Mouse (Mus musculus): ENCODE results near the gene Trappc6a.

Gene Trappc6a

DNA sequence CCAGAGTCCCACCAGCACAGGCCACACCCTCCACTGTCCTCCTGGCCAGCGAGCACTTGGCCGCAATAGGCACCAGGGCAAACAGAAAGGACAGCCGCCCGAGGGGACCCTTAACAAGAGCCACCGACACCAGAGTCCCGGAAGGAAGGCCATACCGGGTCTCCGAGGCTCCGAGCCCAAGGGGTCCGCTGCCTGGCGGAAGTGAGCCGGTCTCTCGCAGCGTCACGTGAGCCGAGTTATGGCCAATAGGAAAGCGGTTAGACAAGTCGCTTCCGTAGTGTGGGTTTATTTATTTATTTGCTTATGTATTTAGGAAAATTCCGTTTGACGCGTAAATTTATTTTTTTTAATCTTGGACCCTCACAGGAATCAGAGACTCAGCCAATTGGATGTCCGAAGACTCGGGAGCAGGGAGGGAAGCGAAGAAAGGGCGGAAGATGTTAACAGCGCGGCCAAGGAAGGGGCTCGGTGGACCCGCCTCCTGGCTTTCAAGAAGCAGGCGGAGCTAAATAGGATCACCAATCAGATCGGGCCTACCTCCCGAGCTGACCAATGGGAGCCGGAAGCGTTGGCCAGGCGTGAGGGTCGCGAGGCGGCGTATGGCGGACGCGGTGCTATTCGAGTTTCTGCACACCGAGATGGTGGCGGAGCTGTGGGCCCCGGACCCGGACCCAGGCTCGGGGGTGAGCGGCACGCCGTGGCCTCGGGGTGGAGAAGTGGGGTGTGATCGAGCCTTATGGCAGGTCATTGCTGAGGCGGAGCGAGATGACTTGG, at the start of gene Trappc6a, which contains the start of gene Bloc1s3:
Gene Trappc6a, plus strand, starts transcription at position 246 of the 774 bp plus-strand sequence.
Gene Bloc1s3, minus strand, starts transcription at position 218 of the 774 bp plus-strand sequence.
- peak; percentile 92 to 94 for DNase-seq (ENCODE audit: low spot score in 2 of 2)

DNA sequence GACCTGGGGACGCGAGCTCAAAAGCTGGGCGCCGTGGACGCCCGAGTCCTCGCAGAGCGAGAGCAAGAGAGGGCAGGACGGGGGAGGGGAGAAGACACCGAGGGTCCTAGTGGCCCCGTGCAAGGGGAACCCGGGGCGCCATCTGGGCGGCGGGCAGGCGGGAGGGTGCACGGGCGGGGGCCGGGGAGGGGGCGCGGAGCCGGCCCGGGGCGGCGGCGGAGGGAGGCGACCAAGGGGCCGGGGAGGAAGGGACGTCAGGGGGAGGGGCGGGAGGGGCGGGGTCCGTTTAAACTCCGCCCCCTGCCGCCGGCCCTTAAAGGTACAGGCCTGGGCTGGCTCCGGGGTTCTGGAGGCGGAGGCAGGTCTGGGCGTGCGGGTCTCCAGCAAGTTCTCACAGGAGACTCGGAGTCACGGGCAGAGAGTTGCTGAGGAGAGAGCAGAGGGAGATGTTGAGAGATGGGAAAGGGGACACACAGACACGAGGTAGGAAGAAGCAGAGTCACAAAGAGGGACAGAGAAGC, 49.5 kb upstream of the Trappc6a start, which contains the start of gene Mark4:
Gene Mark4, minus strand, starts transcription at position 231 of the 521 bp plus-strand sequence.
- DNase-seq (ENCODE audit: low spot score in 2 of 2): peak; percentile 56 to 67

DNA sequence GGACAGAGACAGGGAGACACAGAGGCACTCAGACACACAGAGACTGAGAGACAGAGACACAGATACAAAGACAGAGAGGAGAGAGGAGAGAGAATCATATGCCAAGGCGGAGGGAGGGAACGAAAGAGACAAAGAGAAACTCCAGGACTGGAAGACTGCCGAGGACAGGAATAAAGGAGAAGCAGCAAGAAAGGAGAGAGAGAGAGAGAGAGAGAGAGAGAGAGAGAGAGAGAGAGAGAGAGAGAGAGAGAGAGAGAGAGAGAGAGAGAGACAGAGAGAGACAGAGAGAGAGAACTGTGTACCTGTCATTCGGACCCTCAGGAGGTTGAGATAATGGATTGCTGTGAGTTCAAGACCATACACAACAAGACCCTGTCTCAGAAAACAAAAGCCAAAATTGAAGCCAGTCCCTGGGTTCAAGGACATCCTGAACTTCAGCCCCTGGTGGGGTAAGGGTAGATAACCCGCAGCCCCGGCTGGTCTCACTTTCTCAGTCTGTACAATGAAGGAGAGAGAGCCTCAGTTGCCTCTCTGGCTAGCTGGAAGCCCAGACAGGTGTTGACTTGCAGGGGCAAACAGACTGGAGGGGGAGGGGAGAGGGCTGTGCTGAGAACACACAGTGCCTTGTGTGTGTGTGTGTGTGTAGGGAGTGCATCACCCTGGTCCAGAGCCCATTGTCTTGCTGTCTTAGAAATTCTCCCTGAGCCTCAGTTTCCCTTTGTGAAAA, 48.9 kb upstream of the Trappc6a start:
- no peak for DNase-seq (ENCODE audit: low spot score in 2 of 2)

DNA sequence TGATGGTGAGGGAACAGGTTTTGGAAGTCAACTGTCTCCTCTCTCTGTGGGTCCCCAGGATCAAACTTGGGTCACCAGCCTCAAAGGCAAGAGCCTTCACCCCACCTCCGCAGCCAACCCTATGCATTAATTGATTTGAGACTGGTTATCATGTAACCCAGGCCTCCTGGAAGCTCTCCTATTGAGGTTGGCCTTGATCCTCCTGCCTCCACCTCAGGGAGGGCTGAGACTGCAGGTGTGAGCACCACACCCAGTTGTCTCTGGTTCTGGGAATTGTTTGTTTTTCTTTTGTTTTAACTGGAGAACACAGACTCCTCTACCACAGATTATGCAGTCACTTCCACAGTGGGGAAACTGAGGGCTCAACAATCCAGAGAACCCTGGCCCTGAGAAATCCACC, 47.7 kb upstream of the Trappc6a start:
- no peak for DNase-seq (ENCODE audit: low spot score in 2 of 2)

DNA sequence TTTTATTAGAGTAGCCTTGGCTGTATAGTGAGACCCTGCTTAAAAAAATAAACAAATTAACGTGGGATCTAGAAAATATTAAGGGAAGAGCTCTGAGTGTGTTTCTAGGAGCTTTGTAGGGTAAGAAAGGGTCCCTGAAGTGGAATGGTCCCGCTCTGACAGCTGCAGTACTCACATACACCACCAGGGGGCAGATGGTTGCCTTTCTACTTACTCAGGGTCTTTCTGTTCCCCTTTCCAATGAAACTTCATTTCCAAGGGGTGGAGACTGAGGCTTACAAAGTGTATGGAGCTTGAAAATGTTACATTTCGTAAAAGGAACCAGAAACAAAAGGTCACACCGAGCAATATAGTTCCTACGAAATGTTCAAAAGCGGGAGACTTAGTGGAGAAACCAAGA, 46.7 kb upstream of the Trappc6a start:
- DNase-seq (ENCODE audit: low spot score in 2 of 2): peak; percentile 53 to 85

DNA sequence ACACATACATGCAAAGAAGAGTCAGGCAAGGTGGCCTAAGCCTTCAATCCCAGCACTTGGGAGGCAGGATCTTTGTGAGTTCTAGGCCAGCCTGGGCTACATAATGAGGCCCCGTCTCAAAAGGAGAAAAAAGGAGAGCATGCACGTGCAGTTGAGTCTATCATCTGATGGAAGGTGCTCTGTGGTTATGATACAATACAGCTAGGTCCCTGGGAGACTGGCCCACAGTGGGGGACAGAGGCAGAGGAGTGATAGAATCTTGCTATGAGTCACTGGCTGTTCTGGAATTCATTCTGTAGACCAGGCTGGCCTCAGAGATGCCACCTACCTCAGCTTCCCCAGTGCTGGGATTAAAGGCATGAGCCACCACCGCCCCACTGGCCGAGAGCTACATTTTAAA, 45.8 kb upstream of the Trappc6a start:
- no peak for DNase-seq (ENCODE audit: low spot score in 2 of 2)

DNA sequence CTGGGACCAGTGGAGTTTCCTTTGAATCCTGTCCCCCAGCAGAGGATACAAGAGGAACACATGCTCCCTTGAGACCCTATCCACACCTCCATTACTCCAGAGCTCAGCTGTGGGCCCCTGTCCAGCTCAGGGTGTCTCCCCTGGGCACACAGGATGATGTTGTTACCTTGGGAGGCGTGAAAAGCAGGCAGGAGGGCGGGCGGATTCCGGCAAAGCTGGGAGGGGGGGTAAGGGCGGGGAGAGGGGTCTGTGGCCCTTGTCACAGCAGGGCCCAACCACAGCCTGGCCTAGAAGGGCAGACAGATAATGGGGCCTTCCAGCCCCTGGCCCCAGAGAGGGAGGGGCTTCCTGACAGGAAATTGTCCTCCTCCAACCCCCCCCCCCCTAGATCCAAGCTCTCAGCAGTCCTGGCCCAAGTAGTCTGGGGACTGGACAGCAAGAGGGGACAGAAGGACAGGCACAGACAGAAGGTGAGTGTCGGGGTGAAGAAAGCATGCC, 45.3 kb upstream of the Trappc6a start, which contains the start of gene Exoc3l2:
Gene Exoc3l2, plus strand, starts transcription at position 448 of the 498 bp plus-strand sequence.
- no peak for DNase-seq (ENCODE audit: low spot score in 2 of 2)

DNA sequence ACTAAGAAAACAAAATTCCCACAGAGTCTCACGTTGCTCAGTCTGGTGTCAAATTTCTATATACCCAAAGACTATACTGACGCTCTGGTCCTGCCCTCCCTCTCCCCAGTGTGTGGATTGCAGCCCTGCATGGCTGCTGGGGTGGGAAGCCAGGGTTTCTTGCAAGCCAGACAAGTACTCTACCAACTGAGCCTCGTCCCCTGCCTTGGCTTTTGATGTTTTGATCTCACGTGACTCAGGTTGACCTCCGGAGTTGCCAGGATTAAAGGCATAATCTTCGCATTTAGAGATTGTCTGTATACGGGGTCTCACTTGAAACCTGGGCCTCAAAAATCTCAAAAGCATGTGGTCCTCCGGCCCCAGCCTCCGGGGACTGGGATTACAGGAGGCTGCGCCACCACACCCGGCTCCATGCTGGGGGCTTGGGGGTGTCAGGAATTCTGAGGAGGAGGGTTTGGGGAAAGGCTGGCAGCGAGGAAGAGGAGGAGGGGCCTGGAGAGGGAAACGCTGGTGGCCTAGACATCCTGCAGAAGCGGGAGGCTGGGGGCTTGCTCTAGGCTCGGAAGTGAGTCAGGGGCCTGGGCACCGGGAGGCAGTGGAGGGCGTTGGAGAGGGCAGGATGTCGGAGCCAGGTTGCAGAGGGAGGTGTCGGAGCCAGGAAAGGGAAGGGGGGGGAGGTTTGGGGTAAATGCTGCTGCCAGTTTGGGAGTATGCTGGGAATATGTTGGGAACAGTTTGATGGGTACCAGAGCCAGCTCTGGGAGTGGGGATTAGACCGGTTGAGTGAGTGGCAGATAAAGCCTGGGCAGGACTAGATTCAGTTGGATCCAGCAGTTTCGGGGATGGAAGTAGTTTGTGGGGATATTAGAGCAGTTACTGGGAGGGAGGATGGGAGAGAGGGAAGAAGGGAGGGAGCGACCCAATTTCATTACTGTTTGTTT, 43.6 kb upstream of the Trappc6a start:
- DNase-seq (ENCODE audit: low spot score in 2 of 2): no peak

DNA sequence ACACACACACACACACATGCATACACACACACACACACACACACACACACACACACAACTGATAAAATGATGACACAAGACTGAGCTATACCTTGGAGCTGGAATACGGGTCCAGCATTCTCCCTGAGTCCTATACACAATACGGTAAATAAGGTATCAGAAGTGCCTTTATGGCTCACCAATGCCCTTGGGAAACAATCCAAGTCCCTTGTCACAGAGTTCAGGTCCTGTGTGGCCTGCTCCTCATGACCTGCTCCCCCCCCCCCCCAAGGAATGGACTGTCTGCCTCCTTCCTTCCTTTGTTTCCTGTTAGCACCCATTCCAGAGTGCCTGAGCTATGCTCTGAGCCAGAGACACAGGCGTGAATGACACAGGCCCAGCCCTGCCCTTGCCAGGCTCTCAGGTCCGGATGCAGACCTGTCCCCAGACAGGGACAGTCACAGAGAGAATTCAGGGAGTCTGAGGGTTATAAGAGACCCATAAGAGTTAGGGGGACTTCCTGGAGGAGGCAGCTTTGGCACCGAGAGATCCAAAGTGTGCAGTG, 41.5 kb upstream of the Trappc6a start:
- DNase-seq (ENCODE audit: low spot score in 2 of 2): no peak

DNA sequence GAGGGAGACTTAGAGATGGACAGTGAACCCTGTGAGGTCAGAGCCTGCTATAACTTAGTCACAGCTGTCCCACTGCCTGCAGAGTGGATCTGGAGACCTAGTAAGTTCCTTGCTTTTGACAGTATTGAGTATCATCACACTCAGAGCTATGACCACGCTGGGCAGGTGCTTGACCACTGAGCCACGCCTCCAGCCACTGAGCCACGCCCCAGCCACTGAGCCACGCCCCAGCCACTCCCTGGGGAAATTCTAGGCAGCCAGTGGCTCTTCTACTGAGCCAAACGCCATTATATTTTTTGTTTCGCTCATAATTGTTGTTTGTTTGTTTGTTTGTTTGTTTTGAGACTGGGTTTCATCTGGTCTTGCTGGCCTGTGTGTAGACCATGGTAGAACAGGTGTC, 40.6 kb upstream of the Trappc6a start:
- DNase-seq (ENCODE audit: low spot score in 2 of 2): no peak

DNA sequence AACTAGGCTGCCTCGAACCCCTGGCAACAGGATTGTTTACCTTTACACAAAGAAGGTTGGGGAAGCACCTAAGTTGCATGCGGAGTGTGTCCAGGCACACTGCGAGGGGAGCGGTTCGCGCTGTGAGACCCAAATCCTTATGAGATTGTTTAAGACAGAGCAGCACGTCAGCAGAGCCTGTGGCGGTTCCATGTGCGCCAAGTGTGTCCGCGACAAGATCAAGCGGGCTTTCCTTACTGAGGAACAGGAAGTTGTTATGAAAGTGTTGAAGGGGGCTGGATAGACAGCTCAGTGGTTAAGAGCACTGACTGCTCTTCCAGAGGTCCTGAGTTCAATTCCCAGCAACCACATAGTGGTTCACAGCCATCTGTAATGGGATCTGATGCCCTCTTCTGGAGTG, 39.9 kb upstream of the Trappc6a start:
- no peak for DNase-seq (ENCODE audit: low spot score in 2 of 2)

DNA sequence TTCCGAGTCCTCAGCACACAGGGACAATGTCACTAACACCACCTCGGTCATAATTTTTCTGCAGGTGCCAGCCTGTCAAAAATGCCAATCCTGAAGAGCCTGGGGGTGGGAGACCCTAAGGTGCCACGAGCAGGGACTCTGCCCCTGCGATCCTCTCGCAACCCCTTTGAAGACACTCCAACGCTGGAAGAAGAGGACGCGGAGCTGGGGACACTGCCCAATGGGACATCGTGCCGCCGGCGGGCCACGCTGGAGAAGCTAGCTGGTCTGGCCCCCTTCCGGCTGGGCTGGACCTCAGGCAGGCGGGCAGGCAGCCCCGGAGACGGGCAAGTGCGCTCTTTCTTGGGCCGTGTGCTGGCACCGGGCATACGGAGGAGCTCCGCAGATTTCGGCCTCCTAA, 38.8 kb upstream of the Trappc6a start:
- no peak for DNase-seq (ENCODE audit: low spot score in 2 of 2)

DNA sequence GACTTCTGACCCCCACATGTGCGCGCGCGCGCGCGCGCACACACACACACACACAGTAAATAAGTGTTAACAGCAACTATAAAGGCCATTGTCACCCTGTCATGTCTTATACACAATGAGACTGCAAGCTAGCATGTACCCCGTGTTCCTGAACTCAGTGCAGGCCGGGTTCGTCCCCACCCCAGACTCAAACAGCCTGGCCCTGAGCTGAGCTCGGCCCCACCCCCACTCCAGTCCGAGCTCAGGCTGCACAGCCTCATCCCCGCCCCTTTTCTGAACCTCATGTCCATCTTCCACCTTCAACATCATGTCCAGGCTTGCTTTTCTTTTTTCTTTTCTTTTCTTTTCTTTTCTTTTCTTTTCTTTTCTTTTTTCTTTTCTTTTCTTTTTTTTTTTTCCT, 37.9 kb upstream of the Trappc6a start:
- no peak for DNase-seq (ENCODE audit: low spot score in 2 of 2)

DNA sequence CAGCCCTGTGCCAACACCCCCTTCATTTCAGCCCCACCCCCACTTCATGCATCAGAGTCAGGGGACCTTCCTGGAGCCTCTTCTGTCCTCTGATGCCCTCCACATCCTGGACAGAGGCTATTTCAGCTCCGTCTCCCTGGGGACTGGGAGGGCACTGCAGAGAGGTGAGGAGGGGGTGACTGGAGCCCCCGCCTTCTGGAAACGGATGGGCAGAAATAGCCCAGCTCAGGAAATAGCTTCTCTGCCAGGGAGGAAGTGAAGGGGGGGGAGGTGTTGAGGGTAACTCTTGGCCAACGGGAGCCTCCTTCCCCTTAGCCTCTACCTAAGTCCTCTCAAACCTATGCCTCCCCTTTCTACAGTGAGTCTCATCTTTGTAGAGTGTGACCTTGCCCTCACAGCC, 35.8 kb upstream of the Trappc6a start:
- no peak for DNase-seq (ENCODE audit: low spot score in 2 of 2)

DNA sequence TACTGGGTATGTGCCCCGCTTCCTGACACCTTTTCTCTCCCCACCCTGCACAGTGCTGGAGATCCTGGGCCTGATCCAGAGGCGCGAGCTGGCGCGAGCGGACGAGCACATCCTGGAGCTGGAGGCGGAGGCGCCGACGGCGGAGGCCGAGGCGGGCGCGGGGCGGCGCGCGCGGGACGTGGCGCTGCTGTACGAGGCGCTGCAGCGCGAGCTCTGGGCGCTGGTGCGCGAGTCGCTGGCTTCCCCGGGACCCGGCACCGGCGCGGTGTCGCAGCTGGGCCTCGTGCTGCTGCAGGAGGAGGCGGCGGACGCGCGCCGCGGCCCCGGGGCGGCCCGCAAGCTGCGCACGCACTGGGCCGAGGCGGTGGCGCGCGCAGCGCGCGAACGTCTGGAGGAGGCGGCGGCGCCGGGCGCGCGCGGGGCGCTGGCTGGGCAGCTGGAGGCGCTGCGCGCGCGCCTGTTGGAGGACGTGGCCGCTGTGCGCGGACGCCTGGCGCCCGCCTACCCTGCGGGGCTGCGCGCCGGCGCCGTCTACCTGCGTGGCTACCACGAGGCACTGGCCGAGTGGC, 34.2 kb upstream of the Trappc6a start:
- DNase-seq (ENCODE audit: low spot score in 2 of 2): peak; percentile 57 to 70

DNA sequence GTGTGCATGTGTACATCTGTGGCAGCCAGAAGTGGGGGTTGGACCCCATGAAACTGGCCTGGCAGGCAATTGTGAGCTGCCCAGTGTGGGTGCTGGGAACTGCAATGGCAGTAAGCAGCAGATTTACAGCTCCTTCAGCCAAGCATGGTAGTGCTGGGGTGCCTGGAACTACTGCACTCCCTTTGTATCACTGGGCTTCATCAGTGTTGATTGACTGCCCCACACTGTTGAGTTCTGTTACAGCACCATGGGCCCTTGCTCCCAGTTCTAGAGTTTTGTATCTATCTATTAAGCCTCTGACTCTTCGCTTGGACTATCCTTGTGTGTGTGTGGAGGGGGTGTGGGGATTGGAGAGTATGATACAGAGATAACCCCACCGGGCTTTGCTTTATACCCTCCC, 31.1 kb upstream of the Trappc6a start:
- DNase-seq (ENCODE audit: low spot score in 2 of 2): no peak

DNA sequence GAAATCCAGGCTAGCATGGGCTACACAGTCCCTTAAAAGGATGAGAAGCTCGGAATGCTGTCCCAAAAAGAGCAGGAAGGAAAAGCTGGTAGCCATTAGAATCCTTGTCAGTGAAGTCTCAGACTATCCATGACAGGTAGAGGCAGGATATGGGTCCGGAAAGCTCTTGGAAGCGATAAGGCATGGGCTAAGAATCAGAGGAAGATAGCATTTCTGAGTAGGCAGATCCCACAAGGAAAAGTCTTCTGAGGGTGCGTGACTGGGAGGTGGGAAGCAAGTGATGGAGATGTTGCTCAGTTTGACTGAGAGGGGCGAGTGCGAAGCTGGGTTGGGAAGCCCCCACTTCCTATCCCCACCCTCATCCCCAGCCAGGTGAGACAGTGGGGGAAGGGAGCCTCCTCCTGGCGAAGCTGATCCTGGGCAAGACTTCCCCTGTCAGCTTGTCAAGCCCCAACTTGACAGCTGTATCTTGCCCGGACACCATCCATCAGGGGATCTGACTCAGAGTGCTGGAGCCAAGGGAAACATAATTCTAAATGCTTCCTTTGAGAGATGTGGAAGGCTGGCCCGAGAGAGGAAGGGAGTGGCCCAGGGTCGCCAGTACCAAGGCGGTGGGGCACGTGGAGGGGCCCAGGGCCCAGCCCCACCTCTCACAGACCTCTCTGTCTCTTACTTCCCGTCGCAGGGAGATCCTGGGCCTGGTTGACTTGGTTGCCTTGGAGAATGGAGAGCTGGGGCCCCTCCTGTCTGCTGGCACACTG, 30.4 kb upstream of the Trappc6a start:
- DNase-seq (ENCODE audit: low spot score in 2 of 2): no peak

DNA sequence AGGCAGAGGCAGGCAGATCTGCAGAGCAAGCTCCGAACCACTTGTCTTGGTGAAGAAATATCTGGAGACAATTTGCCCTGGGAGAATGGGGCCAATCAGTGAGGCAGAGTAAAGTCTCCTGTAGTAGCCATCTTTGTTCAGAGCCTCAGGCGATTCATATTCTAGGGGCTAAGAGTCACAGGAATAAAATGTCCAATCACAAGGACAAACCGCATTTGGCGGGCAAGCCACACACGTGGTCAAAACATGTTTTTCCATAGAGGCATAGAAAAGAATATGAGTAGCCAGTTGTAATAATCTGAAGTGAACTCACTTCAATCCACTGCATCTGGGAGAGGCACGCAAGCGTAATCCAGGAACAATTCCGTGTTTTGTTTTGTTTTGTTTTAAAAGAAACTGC, 24.9 kb upstream of the Trappc6a start:
- no peak for DNase-seq (ENCODE audit: low spot score in 2 of 2)

DNA sequence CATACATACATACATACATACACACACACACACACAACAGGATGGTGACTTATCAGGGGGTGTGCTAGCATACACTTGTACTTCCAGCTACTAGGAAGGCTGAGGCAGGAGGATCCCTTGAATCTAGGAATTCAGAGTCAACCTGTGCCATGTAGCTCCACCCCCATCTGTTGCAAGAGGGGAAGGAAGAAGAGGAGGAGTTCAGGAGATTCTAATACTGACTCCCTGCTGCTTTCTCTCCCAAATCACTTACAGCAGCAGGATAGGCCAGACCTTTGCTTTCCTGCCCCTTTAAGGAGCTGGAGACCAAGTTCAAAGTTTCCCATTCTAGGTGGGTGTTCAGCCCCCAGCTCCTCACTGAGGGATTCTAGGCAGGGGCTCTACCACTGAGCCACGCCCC, 22.7 kb upstream of the Trappc6a start:
- DNase-seq (ENCODE audit: low spot score in 2 of 2): no peak

DNA sequence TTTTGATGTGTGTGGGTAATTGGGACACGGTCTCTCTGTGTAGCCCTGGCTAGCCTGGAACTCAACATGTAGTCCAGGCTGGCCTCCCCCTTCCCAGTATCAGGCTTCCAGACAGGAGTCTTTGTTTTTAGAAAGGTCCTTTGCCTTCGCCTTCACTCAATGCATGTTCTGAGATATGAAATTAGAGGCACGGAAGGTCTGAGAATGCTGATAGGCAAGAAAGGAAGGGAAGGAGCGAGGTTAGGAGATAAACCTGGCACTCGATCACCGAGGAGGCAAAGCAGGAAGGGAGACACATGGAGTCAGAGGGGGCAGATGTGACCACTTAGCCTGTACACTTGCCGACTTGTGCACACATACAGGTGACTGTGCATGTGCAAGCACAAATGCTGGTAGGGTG, 21.6 kb upstream of the Trappc6a start:
- no peak for DNase-seq (ENCODE audit: low spot score in 2 of 2)

Measured in frontal cortex, postnatal 14 days (tissue).